Mouse (Mus musculus) stomach, embryonic 14.5 days (tissue): ENCODE measurements around the gene Zcchc17. TPM values are rescaled to one million over a fixed set of nuclear protein-coding genes. Genes with fewer than 3 reads are reported as not detected.

ENCODE experiments used
- ATAC-seq: fragments of 200-750 bp; cut with Nextera tagmentation; 2 replicates; pipeline ENCODE4 v1.8.0; 2017; ENCODE audit warnings: low read depth, moderate TSS enrichment; ENCODE audit not compliant: insufficient number of reproducible peaks, insufficient read depth, low FRiP score
- H3K27ac ChIP-seq: fragments of 300-500 bp; sonication (generic); 2 replicates; pipeline ENCODE4 v1.5.1; 2014; ENCODE audit warnings: mild to moderate bottlenecking, low read length, moderate library complexity, mixed read lengths
- H3K27me3 ChIP-seq: fragments of 300-500 bp; sonication (generic); 2 replicates; pipeline ENCODE4 v1.6.1; 2014; ENCODE audit warnings: low read length, control low read depth, mixed read lengths; ENCODE audit not compliant: control insufficient read depth, insufficient read depth
- H3K36me3 ChIP-seq: fragments of 300-500 bp; sonication (generic); 2 replicates; pipeline ENCODE4 v1.6.1; 2014; ENCODE audit warnings: mild to moderate bottlenecking, control low read depth, low read length, moderate library complexity, mixed read lengths; ENCODE audit not compliant: control insufficient read depth, insufficient read depth
- H3K4me1 ChIP-seq: fragments of 300-500 bp; sonication (generic); 2 replicates; pipeline ENCODE4 v1.6.1; 2014; ENCODE audit warnings: low read length, control low read depth, mixed read lengths; ENCODE audit not compliant: control insufficient read depth, insufficient read depth
- H3K4me2 ChIP-seq: fragments of 300-500 bp; sonication (generic); replicated peaks from 2 replicates; pipeline ENCODE4 v1.6.1; 2014; ENCODE audit warnings: low read depth, low read length, control low read depth
- H3K4me3 ChIP-seq: fragments of 300-500 bp; sonication (generic); 2 replicates; pipeline ENCODE4 v1.5.1; 2014; ENCODE audit warnings: low read depth, low read length, control low read depth
- H3K9ac ChIP-seq: fragments of 300-500 bp; sonication (generic); replicated peaks from 2 replicates; pipeline ENCODE4 v1.6.1; 2014; ENCODE audit warnings: low read depth, mild to moderate bottlenecking, control low read depth, low read length, moderate library complexity, mixed read lengths
- H3K9me3 ChIP-seq: fragments of 300-500 bp; sonication (generic); 2 replicates; pipeline ENCODE4 v1.6.1; 2016; ENCODE audit warnings: low read depth, low read length, control low read depth; ENCODE audit not compliant: control insufficient read depth
- WGBS: fragments of 180-500 bp; shearing (Covaris S2); extraction: QIAGEN DNeasy Blood & Tissue Kit; methylation state at CpG from one replicate; pipeline ENCODE4 v1.1.7; 2014; 5-methylcytosine and 5-hydroxymethylcytosine counted together
- polyA plus RNA-seq: library from polyadenylated mRNA; unstranded; fragments of >200 nt; fragmentation: Nextera tagmentation; extraction: Ambion mirVana; gene quantifications from 2 replicates; pipeline ENCODE4 v1.2.1, GENCODE M21; 2014

The Zcchc17 gene
- polyA plus RNA-seq, 1 experiment from 2014 or later = 71.2 TPM

DNA sequence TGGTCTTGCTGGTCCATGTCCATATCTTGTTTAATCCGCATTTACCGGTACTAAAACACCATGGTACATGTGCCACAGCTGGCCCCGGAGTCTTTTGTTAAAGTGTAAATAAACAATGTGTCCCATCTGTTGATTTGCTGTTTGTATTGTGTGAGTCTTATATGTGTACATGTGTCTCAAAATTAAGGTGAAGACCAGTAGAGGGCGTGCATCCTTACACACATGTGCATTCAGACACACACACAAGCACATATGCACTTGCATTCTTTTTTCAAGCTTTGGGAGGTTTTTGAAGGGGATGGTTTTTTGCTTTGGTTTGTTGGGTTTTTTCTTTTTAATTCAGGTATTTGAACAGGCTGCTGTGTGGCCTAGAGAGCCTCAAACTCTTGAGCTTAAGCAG is 16.9 kb upstream of the Zcchc17 start:
- Histone ChIP-seq H3K4me2 (no peak overlapping the region), H3K4me1 (no peaks in the 10 kb centered on the region), H3K9ac (no peak overlapping the region), H3K9me3 (no peaks in the 10 kb centered on the region), H3K4me3 (no peak overlapping the region), H3K36me3 (peaks cover 75% of the 10 kb centered on the region), H3K27me3 (no peaks in the 10 kb centered on the region), H3K27ac (no peak overlapping the region)
- WGBS = 85% methylated on average over 4 of the region's 4 CpGs
- no peak for ATAC-seq

DNA sequence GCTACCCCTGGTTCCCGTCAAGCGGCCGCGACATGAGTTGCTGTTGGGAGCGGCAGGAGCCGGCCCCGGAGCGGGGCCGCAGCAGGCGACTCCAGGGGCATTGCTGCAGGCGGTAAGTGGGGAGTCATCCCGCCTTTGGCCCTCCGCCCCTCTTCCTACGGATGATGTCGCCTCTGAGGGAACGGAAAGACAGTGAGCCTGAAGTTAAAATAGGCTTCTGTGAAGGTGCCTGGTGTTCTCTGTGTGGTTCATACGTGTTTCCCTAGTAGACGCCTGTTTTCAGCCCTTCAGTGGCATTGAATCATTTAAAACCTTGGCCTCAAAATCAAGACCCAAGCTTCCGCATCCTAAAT is 471 bp upstream of the Zcchc17 start:
- Histone ChIP-seq H3K9ac (peak overlapping the region; percentile 76), H3K4me3 (peak overlapping the region; percentile 88), H3K4me2 (peak overlapping the region; percentile 63), H3K27ac (peak overlapping the region; percentile 52; the same call in 1 of the 2 replicates), H3K27me3 (no peaks in the 10 kb centered on the region), H3K4me1 (peaks cover 12% of the 10 kb centered on the region), H3K9me3 (no peaks in the 10 kb centered on the region), H3K36me3 (peaks cover 25% of the 10 kb centered on the region)
- ATAC-seq = 0 out of 2 replicates have a peak, but pooled peaks have one; percentile 10
- WGBS = under 1% methylated on average over 19 of the region's 19 CpGs

DNA sequence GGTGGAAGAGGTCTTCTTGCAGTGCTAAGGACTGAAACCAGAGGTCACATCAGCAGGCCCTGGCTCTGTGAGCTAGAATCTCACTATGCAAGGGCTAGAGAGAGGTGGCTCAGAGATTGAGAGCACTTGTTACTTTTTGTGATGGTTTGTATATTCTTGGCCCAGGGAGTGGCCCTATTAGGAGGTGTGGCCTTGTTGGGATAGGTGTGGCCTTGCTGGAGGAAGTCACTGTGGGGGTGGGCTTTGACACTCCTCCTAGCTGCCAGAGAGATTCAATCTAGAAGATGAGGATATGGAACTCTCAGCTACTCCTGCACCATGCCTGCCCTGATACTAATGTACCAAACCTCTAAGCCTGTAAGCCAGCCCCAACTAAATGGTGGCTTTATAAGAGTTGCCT is 1.8 kb downstream of the Zcchc17 start:
- peaks cover 12% of the 10 kb centered on the region for H3K4me1 ChIP-seq
- peaks cover 17% of the 10 kb centered on the region for H3K36me3 ChIP-seq
- H3K27me3 ChIP-seq = no peaks in the 10 kb centered on the region
- ATAC-seq = no peak
- no peak overlapping the region for H3K27ac ChIP-seq
- H3K4me3 ChIP-seq = no peak overlapping the region
- no peak overlapping the region for H3K9ac ChIP-seq
- no peaks in the 10 kb centered on the region for H3K9me3 ChIP-seq
- H3K4me2 ChIP-seq = no peak overlapping the region

DNA sequence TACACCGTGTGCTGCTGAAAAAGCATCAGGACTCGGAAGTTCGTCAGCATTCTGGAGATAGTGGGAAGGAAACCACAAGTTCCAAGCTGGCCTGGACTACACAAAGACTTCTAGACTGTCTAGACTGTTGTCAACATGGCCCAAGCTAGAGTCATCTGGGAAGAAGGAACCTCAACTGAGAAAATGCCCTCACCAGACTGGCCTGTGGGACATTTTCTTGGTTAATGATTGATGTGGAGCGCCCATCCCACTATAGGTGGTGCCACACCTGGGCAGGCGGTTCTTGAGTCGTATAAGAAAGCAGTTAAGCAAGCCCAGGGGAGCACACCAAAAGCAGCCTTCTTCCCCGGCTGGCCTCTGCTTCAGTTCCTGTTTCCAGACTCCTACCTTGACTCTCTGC is 7.2 kb downstream of the Zcchc17 start:
- no peak overlapping the region for H3K9ac ChIP-seq
- no peak overlapping the region for H3K4me2 ChIP-seq
- H3K27me3 ChIP-seq = no peaks in the 10 kb centered on the region
- WGBS = 88% methylated on average over 7 of the region's 7 CpGs
- no peaks in the 10 kb centered on the region for H3K4me1 ChIP-seq
- no peak overlapping the region for H3K4me3 ChIP-seq
- H3K9me3 ChIP-seq = no peaks in the 10 kb centered on the region
- no peak overlapping the region for H3K27ac ChIP-seq
- ATAC-seq = no peak
- H3K36me3 ChIP-seq = peaks cover 45% of the 10 kb centered on the region

DNA sequence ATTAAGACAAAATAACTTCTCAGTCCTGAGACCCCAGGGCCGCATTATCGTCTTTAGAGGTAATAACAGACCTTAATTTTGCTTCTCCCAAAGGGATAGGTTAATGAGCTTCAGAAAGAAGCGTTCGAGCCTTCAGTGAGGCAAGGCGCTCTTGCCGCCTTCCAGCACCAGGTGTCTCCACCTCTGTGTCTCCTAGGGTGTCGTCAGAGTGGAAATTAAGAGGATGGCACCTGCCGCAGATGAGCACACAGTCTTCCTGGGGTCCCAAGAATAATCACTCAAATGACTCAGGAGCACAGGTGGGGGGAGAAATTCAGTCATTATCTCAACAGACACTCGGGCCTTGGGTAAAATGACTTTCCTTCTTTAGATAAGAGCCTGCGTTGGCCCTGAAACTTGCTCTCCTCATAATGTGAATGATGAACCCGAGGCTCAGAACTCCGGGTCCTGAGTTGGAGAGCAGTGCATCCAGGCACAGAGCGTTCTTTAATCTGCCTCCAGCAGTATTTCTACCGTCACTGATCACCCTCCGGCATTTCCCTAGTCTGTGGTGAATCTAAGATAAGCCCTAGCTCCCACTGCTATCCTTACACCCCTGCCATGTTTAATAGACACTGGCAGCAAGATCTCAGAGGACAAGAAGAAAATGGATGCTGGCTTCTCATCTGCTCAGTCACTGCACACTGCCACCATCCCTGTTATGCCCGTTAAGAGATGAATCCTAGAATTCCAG is 8.9 kb downstream of the Zcchc17 start:
- ATAC-seq = no peak
- H3K4me1 ChIP-seq = no peaks in the 10 kb centered on the region
- H3K9me3 ChIP-seq = no peaks in the 10 kb centered on the region
- H3K9ac ChIP-seq = no peak overlapping the region
- H3K27ac ChIP-seq = no peak overlapping the region
- H3K27me3 ChIP-seq = no peaks in the 10 kb centered on the region
- no peak overlapping the region for H3K4me3 ChIP-seq
- peaks cover 45% of the 10 kb centered on the region for H3K36me3 ChIP-seq
- 88% methylated on average over 16 of the region's 16 CpGs for WGBS
- no peak overlapping the region for H3K4me2 ChIP-seq

DNA sequence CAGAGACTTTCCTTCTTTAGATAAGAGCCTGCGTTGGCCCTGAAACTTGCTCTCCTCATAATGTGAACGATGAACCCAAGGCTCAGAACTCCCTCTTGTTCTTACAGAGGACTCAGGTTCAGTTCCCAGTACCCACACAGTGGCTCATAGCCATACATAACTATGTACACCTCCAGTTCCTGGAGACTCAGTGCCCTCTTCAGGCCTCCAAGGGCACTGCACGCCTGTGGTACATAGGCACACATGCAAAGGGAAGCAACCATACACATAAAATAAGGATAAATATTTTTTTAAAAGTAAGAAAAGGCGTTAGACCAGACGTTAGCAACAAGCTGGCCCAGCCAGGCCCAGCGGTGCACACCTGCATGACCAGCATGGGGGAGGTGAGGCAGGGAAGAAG is 10.1 kb downstream of the Zcchc17 start:
- Histone ChIP-seq H3K4me3 (no peak overlapping the region), H3K9me3 (no peaks in the 10 kb centered on the region), H3K4me2 (no peak overlapping the region), H3K9ac (no peak overlapping the region), H3K4me1 (no peaks in the 10 kb centered on the region), H3K27me3 (no peaks in the 10 kb centered on the region), H3K36me3 (peaks cover 45% of the 10 kb centered on the region), H3K27ac (no peak overlapping the region)
- ATAC-seq = no peak
- WGBS = 93% methylated on average over 6 of the region's 6 CpGs

DNA sequence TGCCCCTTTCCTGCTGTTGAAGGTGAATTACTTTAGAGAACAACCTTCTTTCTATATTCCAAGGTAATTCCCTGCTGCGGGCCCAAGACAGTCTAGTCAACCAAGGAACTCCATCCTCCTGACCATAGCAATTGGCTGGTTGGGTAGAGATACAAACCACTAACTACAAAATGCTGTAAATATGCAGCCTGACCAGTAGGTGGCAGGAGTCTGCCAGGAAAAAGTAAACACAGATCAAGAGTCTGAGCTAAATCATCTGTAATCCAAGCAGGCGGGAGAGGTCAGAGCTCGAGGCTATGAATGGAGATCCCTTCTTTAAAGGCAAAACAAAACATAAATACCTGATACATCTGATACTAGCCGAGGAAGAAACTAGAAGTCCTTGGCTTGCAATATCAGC is 18.1 kb downstream of the Zcchc17 start:
- peaks cover 16% of the 10 kb centered on the region for H3K36me3 ChIP-seq
- 25% methylated on average over 4 of the region's 4 CpGs for WGBS

DNA sequence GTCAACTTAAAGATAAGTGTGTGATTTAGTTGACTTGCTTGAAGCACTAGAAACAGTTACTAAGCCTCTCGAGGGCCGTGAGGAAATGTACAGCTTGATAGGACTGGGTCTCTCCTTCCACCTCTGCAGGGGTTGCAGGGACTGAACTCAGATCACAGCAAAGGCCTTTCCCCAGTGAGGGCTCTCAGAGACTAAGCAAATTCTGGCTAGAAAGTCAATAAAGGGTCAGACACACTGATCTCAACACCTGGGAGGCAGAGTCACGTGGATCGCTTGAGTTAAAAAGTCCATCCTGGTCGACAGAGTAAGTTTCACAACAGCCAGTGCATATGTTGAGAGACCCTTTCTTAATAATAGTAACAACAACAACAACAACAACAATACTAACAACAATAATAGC is 23.9 kb downstream of the Zcchc17 start:
- Histone ChIP-seq H3K9me3 (no peaks in the 10 kb centered on the region), H3K4me3 (no peak overlapping the region), H3K27ac (no peak overlapping the region), H3K4me2 (no peak overlapping the region), H3K9ac (no peak overlapping the region), H3K36me3 (peaks cover 20% of the 10 kb centered on the region), H3K4me1 (no peaks in the 10 kb centered on the region), H3K27me3 (no peaks in the 10 kb centered on the region)
- 78% methylated on average over 5 of the region's 5 CpGs for WGBS
- ATAC-seq = no peak

More for the DNA sequence above, 18.1 kb downstream of the Zcchc17 start:
- Histone ChIP-seq H3K27ac (no peak overlapping the region), H3K27me3 (no peaks in the 10 kb centered on the region), H3K9ac (no peak overlapping the region), H3K4me2 (no peak overlapping the region), H3K9me3 (no peaks in the 10 kb centered on the region), H3K4me1 (no peaks in the 10 kb centered on the region), H3K4me3 (no peak overlapping the region)
- no peak for ATAC-seq

DNA sequence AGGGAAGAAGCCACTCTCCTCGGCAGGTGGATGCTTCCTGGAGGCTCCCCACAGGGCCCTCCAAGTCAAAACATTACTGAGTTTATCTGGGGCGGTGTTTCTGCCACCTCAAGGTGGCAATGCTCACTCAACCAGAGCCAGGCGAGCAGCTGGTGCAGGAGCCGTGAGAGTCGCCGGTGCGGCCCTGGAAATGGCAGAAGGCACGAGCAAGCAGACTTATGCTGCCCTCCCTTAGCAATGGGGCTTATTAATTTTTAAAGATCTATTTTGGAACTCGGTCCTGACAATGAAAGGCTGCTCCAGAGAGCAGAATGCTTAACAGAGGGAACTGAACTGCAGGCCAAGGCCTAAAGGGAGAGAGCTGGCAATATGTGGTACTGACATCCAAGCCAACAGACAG is 32.4 kb downstream of the Zcchc17 start:
- Histone ChIP-seq H3K9ac (no peak overlapping the region), H3K4me3 (no peak overlapping the region), H3K4me1 (no peaks in the 10 kb centered on the region), H3K36me3 (peaks cover 24% of the 10 kb centered on the region), H3K27me3 (no peaks in the 10 kb centered on the region), H3K9me3 (no peaks in the 10 kb centered on the region), H3K4me2 (no peak overlapping the region), H3K27ac (no peak overlapping the region)
- no peak for ATAC-seq
- 88% methylated on average over 9 of the region's 9 CpGs for WGBS
